Mouse (Mus musculus) neutrophil, adult 83 days (primary cell): ENCODE measurements around the gene Catsperb. TPM values are rescaled to one million over a fixed set of nuclear protein-coding genes. Genes with fewer than 3 reads are reported as not detected.

ENCODE experiments used
- total RNA-seq, 2 experiments: library from RNA; stranded (reverse); gene quantifications; one replicate each; pipeline ENCODE4 v1.2.4; 2023

Catsperb gene
- not detected for total RNA-seq

DNA sequence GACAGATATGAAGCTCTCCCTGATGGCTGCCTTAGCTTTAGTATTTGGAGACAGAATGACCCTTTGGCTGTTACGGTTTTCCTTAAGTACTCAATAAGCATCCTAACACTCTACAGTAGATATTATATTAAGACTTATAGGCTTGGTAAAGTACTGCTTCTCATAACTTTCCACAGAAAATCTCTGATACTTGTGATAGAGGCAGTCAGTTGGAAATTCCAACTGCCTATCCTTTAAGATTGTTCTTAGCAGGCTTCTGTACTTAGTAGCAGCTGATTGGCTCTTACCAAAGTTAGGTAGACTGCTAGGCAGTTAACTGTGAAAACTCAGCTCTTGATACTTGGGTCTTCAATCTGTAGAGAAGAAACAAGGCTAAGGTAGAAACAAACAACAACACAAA, at the start of gene Catsperb:
Catsperb (plus strand) TSS at position 301 of the 400 bp plus-strand sequence.

